Mouse (Mus musculus): Measurements from ENCODE around the gene Pak6. TPM values are rescaled to one million over a fixed set of nuclear protein-coding genes. Genes with fewer than 3 reads are reported as not detected.

Pak6 gene
- total RNA-seq, 2 experiments from 2014 or later = 0.55 to 1.0 TPM

GRCm38 (mm10) chr2:118663804-118664766, 982 bp downstream of the Pak6 start:
- no peak for ATAC-seq (replicated peaks; ENCODE audit: low FRiP score, low TSS enrichment, poor library complexity, severe bottlenecking)

- no peak for ATAC-seq (replicated peaks; ENCODE audit: low FRiP score, low TSS enrichment, poor library complexity, severe bottlenecking)
These were observed 1.9 kb downstream of the Pak6 start for GRCm38 (mm10) chr2:118664975-118665516.

GRCm38 (mm10) chr2:118665616-118666015, 2.5 kb downstream of the Pak6 start:
- no peak for ATAC-seq (replicated peaks; ENCODE audit: low FRiP score, low TSS enrichment, poor library complexity, severe bottlenecking)

- ATAC-seq (replicated peaks; ENCODE audit: low FRiP score, low TSS enrichment, poor library complexity, severe bottlenecking) = no peak
These were observed 4.1 kb downstream of the Pak6 start for GRCm38 (mm10) chr2:118667181-118667580.

- ATAC-seq (replicated peaks; ENCODE audit: low FRiP score, low TSS enrichment, poor library complexity, severe bottlenecking) = no peak
These were observed 6.1 kb downstream of the Pak6 start for GRCm38 (mm10) chr2:118669245-118669644.

- ATAC-seq (replicated peaks; ENCODE audit: low FRiP score, low TSS enrichment, poor library complexity, severe bottlenecking) = no peak
These were observed 6.7 kb downstream of the Pak6 start for GRCm38 (mm10) chr2:118669785-118670184.

- no peak for ATAC-seq (replicated peaks; ENCODE audit: low FRiP score, low TSS enrichment, poor library complexity, severe bottlenecking)
These were observed 8.6 kb downstream of the Pak6 start for GRCm38 (mm10) chr2:118671728-118672127.

- ATAC-seq (replicated peaks; ENCODE audit: low FRiP score, low TSS enrichment, poor library complexity, severe bottlenecking) = no peak
These were observed 10.8 kb downstream of the Pak6 start for GRCm38 (mm10) chr2:118673686-118674465.

- ATAC-seq (replicated peaks; ENCODE audit: low FRiP score, low TSS enrichment, poor library complexity, severe bottlenecking) = no peak
These were observed 11.4 kb downstream of the Pak6 start for GRCm38 (mm10) chr2:118674500-118674899.

- peak; percentile 39; the same call in 1 of the 2 replicates for ATAC-seq (replicated peaks; ENCODE audit: low FRiP score, low TSS enrichment, poor library complexity, severe bottlenecking)
These were observed 14.0 kb downstream of the Pak6 start for GRCm38 (mm10) chr2:118676839-118677741.

- peak; percentile 59 for ATAC-seq (replicated peaks; ENCODE audit: low FRiP score, low TSS enrichment, poor library complexity, severe bottlenecking)
These were observed 14.7 kb downstream of the Pak6 start for GRCm38 (mm10) chr2:118677817-118678216.

GRCm38 (mm10) chr2:118679577-118679976, 16.5 kb downstream of the Pak6 start:
- ATAC-seq (replicated peaks; ENCODE audit: low FRiP score, low TSS enrichment, poor library complexity, severe bottlenecking) = no peak

GRCm38 (mm10) chr2:118680926-118681325, 17.8 kb downstream of the Pak6 start:
- ATAC-seq (replicated peaks; ENCODE audit: low FRiP score, low TSS enrichment, poor library complexity, severe bottlenecking) = no peak

GRCm38 (mm10) chr2:118682544-118683260, 19.6 kb downstream of the Pak6 start:
- ATAC-seq (replicated peaks; ENCODE audit: low FRiP score, low TSS enrichment, poor library complexity, severe bottlenecking) = no peak

GRCm38 (mm10) chr2:118685088-118685487, 22.0 kb downstream of the Pak6 start:
- no peak for ATAC-seq (replicated peaks; ENCODE audit: low FRiP score, low TSS enrichment, poor library complexity, severe bottlenecking)

- ATAC-seq (replicated peaks; ENCODE audit: low FRiP score, low TSS enrichment, poor library complexity, severe bottlenecking) = no peak
These were observed 23.6 kb downstream of the Pak6 start for GRCm38 (mm10) chr2:118686693-118687092.

- no peak for ATAC-seq (replicated peaks; ENCODE audit: low FRiP score, low TSS enrichment, poor library complexity, severe bottlenecking)
These were observed 24.7 kb downstream of the Pak6 start for GRCm38 (mm10) chr2:118687791-118688190.

GRCm38 (mm10) chr2:118689875-118690274, 26.8 kb downstream of the Pak6 start:
- ATAC-seq (replicated peaks; ENCODE audit: low FRiP score, low TSS enrichment, poor library complexity, severe bottlenecking) = peak; percentile 38; the same call in 1 of the 2 replicates

Data from megakaryocyte-erythroid progenitor cell, adult 5-6 weeks (primary cell).